Mouse (Mus musculus) embryonic facial prominence, embryonic 12.5 days (tissue): ENCODE results near the gene E130309D02Rik. TPM values are rescaled to one million over a fixed set of nuclear protein-coding genes. Genes with fewer than 3 reads are reported as not detected.
A peak's percentile ranks its signal among the peaks of the same experiment; 100 is the strongest.

Experiments used
- ATAC-seq: fragments of 200-750 bp; cut with Nextera tagmentation; 2 replicates; pipeline ENCODE4 v1.8.0; 2017; ENCODE audit not compliant: insufficient number of reproducible peaks, insufficient read depth, low FRiP score, low TSS enrichment
- H3K27ac ChIP-seq: fragments of 300-500 bp; sonication (generic); 2 replicates; pipeline ENCODE4 v1.5.1; 2016; ENCODE audit warnings: mild to moderate bottlenecking
- H3K27me3 ChIP-seq: fragments of 300-500 bp; sonication (generic); 2 replicates; pipeline ENCODE4 v1.6.1; 2016; ENCODE audit warnings: mild to moderate bottlenecking, moderate library complexity
- H3K36me3 ChIP-seq: fragments of 300-500 bp; sonication (generic); 2 replicates; pipeline ENCODE4 v1.6.1; 2016; ENCODE audit warnings: mild to moderate bottlenecking
- H3K4me1 ChIP-seq: fragments of 300-500 bp; sonication (generic); 2 replicates; pipeline ENCODE4 v1.6.1; 2016
- H3K4me2 ChIP-seq: fragments of 300-500 bp; sonication (generic); replicated peaks from 2 replicates; pipeline ENCODE4 v1.6.1; 2016; ENCODE audit warnings: mild to moderate bottlenecking, moderate library complexity
- H3K4me3 ChIP-seq: fragments of 300-500 bp; sonication (generic); 2 replicates; pipeline ENCODE4 v1.5.1; 2016; ENCODE audit warnings: mild to moderate bottlenecking
- H3K9ac ChIP-seq: fragments of 300-500 bp; sonication (generic); 2 replicates; pipeline ENCODE4 v1.6.1; 2016; ENCODE audit warnings: mild to moderate bottlenecking, moderate library complexity
- H3K9me3 ChIP-seq: fragments of 300-500 bp; sonication (generic); 2 replicates; pipeline ENCODE4 v1.6.1; 2016; ENCODE audit warnings: mild to moderate bottlenecking, moderate library complexity
- WGBS: fragments of 180-500 bp; shearing (Covaris S2); methylation state at CpG from one replicate; pipeline ENCODE4 v1.1.7; 2016; 5-methylcytosine and 5-hydroxymethylcytosine counted together
- polyA plus RNA-seq: library from polyadenylated mRNA; unstranded; fragments of >200 nt; fragmentation: Nextera tagmentation; extraction: Ambion mirVana; gene quantifications from 2 replicates; pipeline ENCODE4 v1.2.1, GENCODE M21; 2016

E130309D02Rik gene
- polyA plus RNA-seq, result 49.5 and 51.2 TPM in 2 replicates

DNA sequence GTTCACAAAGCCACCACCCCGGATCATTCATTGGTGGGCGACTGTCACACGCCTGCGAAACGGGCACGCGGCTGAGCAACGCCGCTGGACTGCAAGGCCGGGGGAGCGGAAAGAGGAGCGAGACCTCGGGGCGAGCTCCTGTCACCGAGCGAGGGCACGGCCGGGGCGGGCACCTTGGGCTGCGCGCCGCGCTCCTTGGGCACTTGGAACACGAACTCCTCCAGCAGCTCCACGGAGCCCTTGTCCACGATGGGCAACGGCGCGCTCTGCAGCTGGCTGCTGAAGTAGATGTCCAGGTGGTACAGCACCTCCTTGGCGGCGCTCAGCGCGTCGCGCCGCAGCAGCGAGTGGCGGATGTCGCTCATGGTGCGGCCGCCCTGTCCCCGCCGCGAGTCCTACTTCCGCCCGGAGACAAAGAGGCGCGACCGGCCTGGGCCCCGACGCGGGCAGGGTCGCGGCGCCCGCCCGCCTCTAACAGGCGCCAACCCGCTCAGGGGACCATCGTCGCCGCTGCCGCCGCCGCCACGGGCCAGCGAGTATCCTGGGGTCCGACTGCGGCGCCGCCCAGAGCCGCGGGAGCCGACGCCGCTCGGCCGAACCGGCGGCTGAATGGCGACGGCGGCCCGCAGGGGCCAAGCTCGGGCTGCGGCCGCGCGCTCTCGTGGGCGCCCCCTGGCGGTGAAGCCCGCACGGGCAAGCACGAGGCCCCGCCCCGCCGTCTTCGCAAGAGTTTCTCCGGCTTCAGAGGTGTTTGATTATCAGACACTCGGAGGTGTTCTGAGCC is at the start of gene E130309D02Rik:
TSS of gene E130309D02Rik (minus strand) at position 631 of the 784 bp plus-strand sequence.
- under 1% methylated on average over 97 of the region's 101 CpGs for WGBS
- peak within 1 kb of the TSS; percentile 84 for H3K4me2 ChIP-seq
- H3K9ac ChIP-seq, result peak within 1 kb of the TSS; percentile 85
- no peaks in the 10 kb centered on the region for H3K9me3 ChIP-seq
- peak within 1 kb of the TSS; percentile 90 for H3K27ac ChIP-seq
- H3K4me3 ChIP-seq, result peak within 1 kb of the TSS; percentile 85
- H3K27me3 ChIP-seq, result no peaks in the 10 kb centered on the region
- H3K4me1 ChIP-seq, result peaks cover 15% of the 10 kb centered on the region
- peaks cover 67% of the 10 kb centered on the region for H3K36me3 ChIP-seq
- peak; percentile 80 for ATAC-seq

DNA sequence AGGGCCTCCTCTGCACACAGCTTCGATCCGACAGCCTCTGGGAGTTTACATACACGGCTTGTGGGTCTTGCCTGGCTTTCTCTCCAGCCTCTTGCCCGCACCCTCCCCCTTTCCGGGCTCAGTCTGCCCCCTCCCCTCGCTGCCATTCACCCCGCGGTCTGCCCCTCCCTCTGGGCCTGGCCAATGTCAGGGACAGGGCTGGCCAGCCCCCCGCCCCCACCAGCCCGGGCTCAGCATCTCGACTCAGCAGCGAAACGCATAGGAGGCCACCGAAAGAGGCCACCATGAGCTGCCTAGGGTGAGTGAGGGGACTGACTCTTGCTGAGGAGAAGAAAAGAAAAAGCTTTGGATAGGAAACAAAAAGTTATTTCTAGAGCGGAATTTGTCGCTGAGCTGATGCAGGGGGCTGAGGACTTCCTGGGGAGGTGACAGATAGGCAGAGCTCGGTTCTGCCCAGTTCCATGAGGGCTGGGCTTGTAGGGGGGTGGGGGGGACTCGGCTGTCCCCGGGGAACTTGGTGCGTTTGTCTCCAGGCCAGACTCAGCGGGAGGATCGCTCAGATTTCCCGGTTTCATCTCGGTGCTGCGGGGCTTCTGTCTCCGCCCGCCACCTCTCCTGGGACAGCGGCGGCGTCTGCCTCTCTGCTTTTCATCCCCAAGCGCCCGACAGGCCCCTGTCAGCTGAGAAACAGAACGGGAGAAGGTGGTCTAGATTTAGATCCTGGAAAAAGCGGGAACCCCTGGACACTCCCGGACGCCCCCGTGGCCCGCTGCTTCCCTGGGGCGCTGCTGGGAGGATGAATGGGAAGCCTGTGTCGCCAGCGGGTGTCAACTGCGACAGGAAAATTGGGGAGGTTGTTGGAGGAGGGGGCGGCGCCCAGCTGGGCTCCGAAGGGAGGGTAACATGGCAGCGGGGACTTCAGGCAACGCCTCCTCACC is 48.8 kb upstream of the E130309D02Rik start:
- H3K36me3 ChIP-seq, result no peaks in the 10 kb centered on the region
- peak overlapping the region; percentile 57 for H3K9ac ChIP-seq
- H3K9me3 ChIP-seq, result no peaks in the 10 kb centered on the region
- peaks cover 56% of the 10 kb centered on the region for H3K27me3 ChIP-seq
- peak overlapping the region; percentile 45 for H3K4me3 ChIP-seq
- no peak overlapping the region for H3K27ac ChIP-seq
- ATAC-seq, result peak; percentile 76; the same call in 1 of the 2 replicates
- H3K4me2 ChIP-seq, result peak overlapping the region; percentile 93
- WGBS, result under 1% methylated on average over 47 of the region's 47 CpGs
- H3K4me1 ChIP-seq, result peaks cover 16% of the 10 kb centered on the region; the same call in 1 of the 2 replicates

DNA sequence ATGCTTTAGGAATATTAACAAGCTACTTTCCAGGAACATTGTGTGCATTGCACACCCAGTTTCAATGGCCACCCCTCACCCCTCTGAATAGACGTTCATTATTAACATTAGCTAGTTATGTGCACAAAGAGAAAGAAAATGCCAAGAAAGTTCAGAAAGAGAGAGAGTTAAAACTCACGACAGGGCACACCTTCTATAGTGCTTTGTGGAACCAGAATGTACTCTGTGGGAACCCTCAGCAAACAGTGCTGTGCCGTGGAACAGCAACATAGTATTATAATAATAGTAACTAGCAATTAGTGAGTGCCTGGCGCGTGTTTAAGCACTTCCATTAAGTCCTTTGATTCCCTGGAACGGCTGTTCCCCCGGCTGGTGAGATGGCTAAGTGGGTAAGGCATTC is 46.3 kb upstream of the E130309D02Rik start:
- H3K36me3 ChIP-seq, result no peaks in the 10 kb centered on the region
- 63% methylated on average over 7 of the region's 7 CpGs for WGBS
- H3K9me3 ChIP-seq, result no peaks in the 10 kb centered on the region
- H3K4me3 ChIP-seq, result no peak overlapping the region
- peaks cover 59% of the 10 kb centered on the region for H3K27me3 ChIP-seq
- ATAC-seq, result no peak
- H3K4me1 ChIP-seq, result peaks cover 24% of the 10 kb centered on the region; the same call in 1 of the 2 replicates
- H3K4me2 ChIP-seq, result no peak overlapping the region
- H3K9ac ChIP-seq, result no peak overlapping the region
- H3K27ac ChIP-seq, result no peak overlapping the region

DNA sequence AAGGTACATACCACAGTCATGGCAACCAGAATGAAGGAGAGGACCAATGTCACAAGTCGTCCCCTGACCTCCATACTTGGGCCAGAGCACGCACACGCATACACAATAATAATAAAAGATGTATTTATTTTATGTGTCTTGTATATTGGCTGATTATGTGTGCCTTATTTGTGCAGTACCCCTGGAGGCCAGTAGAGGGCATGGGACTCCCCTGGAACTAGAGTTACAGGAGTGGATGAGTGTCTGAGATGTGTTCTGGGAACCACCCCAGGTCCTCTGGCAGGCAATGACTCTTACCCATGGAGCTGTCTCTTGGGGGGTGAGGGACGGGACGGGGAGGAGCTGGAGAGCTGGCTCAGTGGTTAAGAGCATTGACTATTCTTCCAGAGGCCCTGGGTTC is 44.8 kb upstream of the E130309D02Rik start:
- Histone ChIP-seq H3K27ac (no peak overlapping the region), H3K4me2 (no peak overlapping the region), H3K4me3 (no peak overlapping the region), H3K4me1 (peaks cover 24% of the 10 kb centered on the region; the same call in 1 of the 2 replicates), H3K36me3 (no peaks in the 10 kb centered on the region), H3K27me3 (peaks cover 47% of the 10 kb centered on the region), H3K9me3 (no peaks in the 10 kb centered on the region), H3K9ac (no peak overlapping the region)
- 53% methylated on average over 5 of the region's 5 CpGs for WGBS
- ATAC-seq, result no peak

DNA sequence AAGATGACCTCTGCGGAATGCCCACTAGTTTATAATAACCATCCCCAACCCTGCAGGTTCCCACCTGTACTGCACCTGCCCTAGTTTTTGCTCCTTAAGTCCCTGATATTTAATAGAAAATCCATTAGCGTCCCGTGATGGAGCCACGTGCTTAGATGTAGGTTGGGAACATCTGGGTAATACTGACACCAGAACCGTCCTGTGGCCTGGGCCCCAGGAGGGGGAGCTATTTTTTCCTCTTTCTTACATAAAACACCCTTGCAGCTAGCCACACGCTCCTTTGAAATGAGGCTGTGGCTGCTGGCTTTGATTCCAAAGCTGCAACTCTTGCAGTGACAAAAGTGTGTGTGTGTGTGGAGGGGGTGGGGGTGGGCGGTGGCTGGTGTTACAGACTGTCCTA is 44.1 kb upstream of the E130309D02Rik start:
- no peak overlapping the region for H3K4me3 ChIP-seq

DNA sequence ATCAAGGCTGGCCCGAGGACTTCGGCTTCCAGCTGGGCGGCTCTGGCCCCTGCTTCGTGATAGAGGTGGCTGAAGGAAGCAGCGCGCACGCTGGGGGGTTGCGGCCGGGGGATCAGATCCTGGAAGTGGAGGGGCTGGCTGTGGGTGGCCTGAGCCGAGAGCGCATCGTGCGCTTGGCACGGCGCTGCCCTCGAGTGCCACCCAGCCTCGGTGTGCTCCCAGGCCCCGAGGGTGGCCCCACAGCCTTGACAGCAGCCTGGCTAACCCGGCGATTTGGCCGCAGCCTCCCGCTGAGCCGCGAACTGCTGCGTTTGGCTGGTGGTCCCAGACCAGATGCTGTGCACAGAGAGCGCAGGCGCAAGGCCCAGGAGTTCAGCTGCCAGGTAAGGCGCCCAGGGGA is 42.4 kb upstream of the E130309D02Rik start:
- Histone ChIP-seq H3K4me2 (peak overlapping the region; percentile 48), H3K27me3 (peaks cover 24% of the 10 kb centered on the region), H3K9me3 (no peaks in the 10 kb centered on the region), H3K9ac (peak overlapping the region; percentile 8; the same call in 1 of the 2 replicates), H3K36me3 (no peaks in the 10 kb centered on the region), H3K27ac (no peak overlapping the region), H3K4me3 (peak overlapping the region; percentile 26), H3K4me1 (peaks cover 8% of the 10 kb centered on the region; the same call in 1 of the 2 replicates)
- no peak for ATAC-seq
- WGBS, result 2% methylated on average over 28 of the region's 28 CpGs

More for the DNA sequence above, 44.1 kb upstream of the E130309D02Rik start:
- H3K9ac ChIP-seq, result no peak overlapping the region
- no peak overlapping the region for H3K4me2 ChIP-seq
- no peak for ATAC-seq
- H3K4me1 ChIP-seq, result peaks cover 18% of the 10 kb centered on the region; the same call in 1 of the 2 replicates
- no peak overlapping the region for H3K27ac ChIP-seq
- no peaks in the 10 kb centered on the region for H3K9me3 ChIP-seq
- WGBS, result 31% methylated on average over 7 of the region's 7 CpGs
- no peaks in the 10 kb centered on the region for H3K36me3 ChIP-seq
- H3K27me3 ChIP-seq, result peaks cover 40% of the 10 kb centered on the region

GRCm38 (mm10) chr5:143356686-143357388 is 41.7 kb upstream of the E130309D02Rik start, which contains the start of gene Grid2ip:
Grid2ip (plus strand) TSS chr5:143357338.
- peaks cover 8% of the 10 kb centered on the region; the same call in 1 of the 2 replicates for H3K4me1 ChIP-seq
- no peaks in the 10 kb centered on the region for H3K36me3 ChIP-seq
- WGBS, result 10% methylated on average over 17 of the region's 17 CpGs
- H3K27me3 ChIP-seq, result peaks cover 21% of the 10 kb centered on the region
- peak within 1 kb of the TSS; percentile 26 for H3K4me3 ChIP-seq
- no peak for ATAC-seq
- H3K4me2 ChIP-seq, result peak within 1 kb of the TSS; percentile 48
- no peak within 1 kb of the TSS for H3K27ac ChIP-seq
- H3K9me3 ChIP-seq, result no peaks in the 10 kb centered on the region
- peak within 1 kb of the TSS; percentile 8; the same call in 1 of the 2 replicates for H3K9ac ChIP-seq

GRCm38 (mm10) chr5:143356017-143356416 is 40.9 kb upstream of the E130309D02Rik start:
- Histone ChIP-seq H3K36me3 (no peaks in the 10 kb centered on the region), H3K27me3 (peaks cover 21% of the 10 kb centered on the region), H3K9me3 (no peaks in the 10 kb centered on the region), H3K9ac (no peak overlapping the region), H3K4me1 (peaks cover 8% of the 10 kb centered on the region; the same call in 1 of the 2 replicates), H3K4me2 (no peak overlapping the region), H3K27ac (no peak overlapping the region), H3K4me3 (no peak overlapping the region)
- no peak for ATAC-seq
- WGBS, result 37% methylated on average over 5 of the region's 5 CpGs

GRCm38 (mm10) chr5:143346367-143346766 is 31.2 kb upstream of the E130309D02Rik start:
- Histone ChIP-seq H3K9ac (no peak overlapping the region), H3K36me3 (no peaks in the 10 kb centered on the region), H3K27me3 (no peaks in the 10 kb centered on the region), H3K9me3 (peaks cover 5% of the 10 kb centered on the region; the same call in 1 of the 2 replicates), H3K4me1 (no peaks in the 10 kb centered on the region), H3K27ac (no peak overlapping the region), H3K4me3 (no peak overlapping the region), H3K4me2 (no peak overlapping the region)
- no peak for ATAC-seq
- whole genome bisulfite sequencing, result 69% methylated on average over 8 of the region's 8 CpGs

- Histone ChIP-seq H3K36me3 (no peaks in the 10 kb centered on the region), H3K27ac (no peak overlapping the region), H3K4me3 (no peak overlapping the region), H3K4me2 (no peak overlapping the region), H3K4me1 (no peaks in the 10 kb centered on the region), H3K9me3 (no peaks in the 10 kb centered on the region), H3K27me3 (no peaks in the 10 kb centered on the region), H3K9ac (no peak overlapping the region)
- no peak for ATAC-seq
- WGBS, result 55% methylated on average over 6 of the region's 6 CpGs
Measured at GRCm38 (mm10) chr5:143339603-143340002, 24.4 kb upstream of the E130309D02Rik start.

- 68% methylated on average over 6 of the region's 6 CpGs for WGBS
- H3K9me3 ChIP-seq, result no peaks in the 10 kb centered on the region
- no peak overlapping the region for H3K4me3 ChIP-seq
- no peak for ATAC-seq
- H3K9ac ChIP-seq, result no peak overlapping the region
- H3K4me1 ChIP-seq, result no peaks in the 10 kb centered on the region
- no peak overlapping the region for H3K27ac ChIP-seq
- no peak overlapping the region for H3K4me2 ChIP-seq
- H3K36me3 ChIP-seq, result no peaks in the 10 kb centered on the region
- no peaks in the 10 kb centered on the region for H3K27me3 ChIP-seq
Measured at GRCm38 (mm10) chr5:143336559-143336958, 21.4 kb upstream of the E130309D02Rik start.
